ENCODE assay signal across 27 mouse cellular contexts in genomic region chr9:34974326-34974725, GRCm38 (mm10).
"Had no signal": no experiment of that assay in that cellular context is flagged by ENCODE, and none has a peak within 500 bp of the region (broad histone marks: within the 10 kb centered on the region; RNA-seq: fewer than 3 reads in every experiment).

No protein-coding gene starts in this region.

- H3K4me3 ChIP-seq: gastrocnemius, adult 2 months; heart, embryonic 10.5 days; heart, embryonic 12.5 days; hindbrain, embryonic 10.5 days; hindbrain, embryonic 12.5 days; intestine, embryonic 15.5 days; layer of hippocampus, adult 2 months; left cerebral cortex, adult 2 months; limb, embryonic 10.5 days; limb, embryonic 12.5 days; liver, embryonic 13.5 days; liver, embryonic 15.5 days had no signal

- ATAC-seq: hindbrain, embryonic 16.5 days; inflammation-experienced regulatory T-cells, adult 6 months; intestine, embryonic 15.5 days; intestine, postnatal 0 days had no signal

- H3K27me3 ChIP-seq: heart, embryonic 12.5 days; liver, embryonic 13.5 days; liver, embryonic 15.5 days had no signal

- H3K4me1 ChIP-seq: heart, embryonic 10.5 days; heart, embryonic 12.5 days; liver, embryonic 13.5 days; liver, embryonic 15.5 days had no signal

- DNase-seq: gastrocnemius, adult 2 months; gastrocnemius, postnatal 10 days; gastrocnemius, postnatal 25 days; heart, adult 18-20 months; heart, postnatal 10 days; heart, postnatal 4 days; kidney, adult 18-20 months; kidney, adult 8-10 months; kidney, postnatal 10 days; kidney, postnatal 25 days; kidney, postnatal 4 days; liver; liver, embryonic 13.5 days had no signal

- H3K27ac ChIP-seq: gastrocnemius, adult 2 months; heart, embryonic 10.5 days; hindbrain, embryonic 10.5 days; hindbrain, embryonic 12.5 days; hindbrain, embryonic 14.5 days; intestine, embryonic 15.5 days; layer of hippocampus, adult 2 months; left cerebral cortex, adult 2 months; limb, embryonic 10.5 days; limb, embryonic 12.5 days; liver, embryonic 13.5 days; liver, embryonic 15.5 days had no signal
